Mouse (Mus musculus) forebrain, embryonic 16.5 days (tissue): ENCODE measurements at regions not wholly inside any gene's neighbourhood (a gene's known extent, or its start where the extent isn't known, plus 50 kb on each side); places are given as distances from the start of the nearest gene placed in this dataset.
A peak's percentile ranks its signal among the peaks of the same experiment; 100 is the strongest.

Source experiments
- ATAC-seq: fragments of 200-750 bp; cut with Nextera tagmentation; 2 replicates; pipeline ENCODE4 v1.8.0; 2017; ENCODE audit warnings: mild to moderate bottlenecking, moderate library complexity
- H3K27ac ChIP-seq: fragments of 300-500 bp; sonication (generic); 2 replicates; pipeline ENCODE4 v1.5.1; 2014; ENCODE audit warnings: low read length, control low read depth
- H3K27me3 ChIP-seq: fragments of 300-500 bp; sonication (generic); replicated peaks from 2 replicates; pipeline ENCODE4 v1.6.1; 2014; ENCODE audit warnings: low read length; ENCODE audit not compliant: control insufficient read depth, insufficient read depth
- H3K36me3 ChIP-seq: fragments of 300-500 bp; sonication (generic); 2 replicates; pipeline ENCODE4 v1.6.1; 2014; ENCODE audit not compliant: control insufficient read depth, insufficient read depth
- H3K4me1 ChIP-seq: fragments of 300-500 bp; sonication (generic); replicated peaks from 2 replicates; pipeline ENCODE4 v1.6.1; 2014; ENCODE audit warnings: low read length; ENCODE audit not compliant: control insufficient read depth, insufficient read depth
- H3K4me2 ChIP-seq: fragments of 300-500 bp; sonication (generic); 2 replicates; pipeline ENCODE4 v1.6.1; 2014; ENCODE audit warnings: mild to moderate bottlenecking, low read length, control low read depth
- H3K4me3 ChIP-seq: fragments of 300-500 bp; sonication (generic); replicated peaks from 2 replicates; pipeline ENCODE4 v1.5.1; 2014; ENCODE audit warnings: mild to moderate bottlenecking, low read length, control low read depth
- H3K9ac ChIP-seq: fragments of 300-500 bp; sonication (generic); replicated peaks from 2 replicates; pipeline ENCODE4 v1.6.1; 2014; ENCODE audit warnings: low read depth, low read length, control low read depth
- H3K9me3 ChIP-seq: fragments of 300-500 bp; sonication (generic); 2 replicates; pipeline ENCODE4 v1.6.1; 2016; ENCODE audit warnings: low read length; ENCODE audit not compliant: control insufficient read depth
- whole genome bisulfite sequencing: fragments of 180-500 bp; shearing (Covaris S2); extraction: QIAGEN DNeasy Blood & Tissue Kit; methylation state at CpG from one replicate; pipeline ENCODE4 v1.1.7; 2014; 5-methylcytosine and 5-hydroxymethylcytosine counted together

DNA sequence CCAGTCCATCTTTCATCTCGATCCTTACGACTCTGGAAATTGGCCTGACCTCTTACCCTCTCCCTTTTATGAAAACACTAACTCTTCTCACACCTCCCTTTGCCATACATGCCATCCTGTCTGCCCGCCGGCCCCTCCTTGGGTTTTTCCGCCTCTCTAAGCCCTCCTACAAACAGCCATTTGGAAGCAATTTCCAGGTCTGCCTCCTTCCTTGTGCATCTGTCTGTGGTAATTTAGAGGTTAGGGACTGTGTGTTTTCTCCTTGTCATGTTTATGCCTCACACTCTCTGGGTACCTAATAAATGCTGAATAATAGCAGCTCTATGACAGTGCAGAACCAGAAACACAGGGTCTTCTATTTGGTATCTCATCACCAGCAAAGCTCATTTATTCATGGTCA is 99.7 kb upstream of the Adgrl2 start:
- ATAC-seq, result no peak
- 67% methylated on average over 5 of the region's 5 CpGs for WGBS

DNA sequence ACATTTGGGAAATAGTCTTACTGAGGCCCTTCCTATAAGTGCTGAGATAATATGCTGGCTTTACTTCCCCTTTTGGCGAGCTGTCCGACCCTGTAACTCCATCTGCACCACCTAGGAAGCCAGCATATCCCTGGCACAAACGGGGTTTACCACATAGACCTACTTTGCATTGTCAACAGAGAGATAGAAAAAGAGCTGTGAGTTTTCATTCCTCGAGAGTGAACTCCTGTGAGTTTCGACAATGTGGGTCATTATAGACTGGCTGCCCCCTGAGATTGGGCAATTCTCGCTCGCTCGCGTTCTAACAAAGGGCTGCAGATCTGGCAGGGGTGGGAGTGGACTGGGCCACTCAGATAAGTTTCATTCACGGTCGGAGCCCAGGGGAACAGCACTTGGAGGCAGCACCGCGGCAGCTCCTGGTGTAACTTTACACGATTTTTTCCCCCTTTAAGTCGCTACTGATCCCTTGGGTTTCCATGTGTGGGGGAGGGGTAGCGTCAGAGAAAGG is 98.3 kb upstream of the Adgrl2 start:
- Histone ChIP-seq H3K4me1 (peaks cover 21% of the 10 kb centered on the region), H3K36me3 (no peaks in the 10 kb centered on the region)
- WGBS, result under 1% methylated on average over 16 of the region's 16 CpGs

More for the DNA sequence above, 99.7 kb upstream of the Adgrl2 start:
- H3K9ac ChIP-seq, result no peak overlapping the region
- H3K4me2 ChIP-seq, result no peak overlapping the region
- peaks cover 21% of the 10 kb centered on the region for H3K4me1 ChIP-seq
- H3K36me3 ChIP-seq, result no peaks in the 10 kb centered on the region
- H3K27me3 ChIP-seq, result 0 out of 2 replicates have a peak, but pooled peaks cover 2% of the 10 kb centered on the region
- H3K4me3 ChIP-seq, result no peak overlapping the region
- H3K27ac ChIP-seq, result no peak overlapping the region
- no peaks in the 10 kb centered on the region for H3K9me3 ChIP-seq

DNA sequence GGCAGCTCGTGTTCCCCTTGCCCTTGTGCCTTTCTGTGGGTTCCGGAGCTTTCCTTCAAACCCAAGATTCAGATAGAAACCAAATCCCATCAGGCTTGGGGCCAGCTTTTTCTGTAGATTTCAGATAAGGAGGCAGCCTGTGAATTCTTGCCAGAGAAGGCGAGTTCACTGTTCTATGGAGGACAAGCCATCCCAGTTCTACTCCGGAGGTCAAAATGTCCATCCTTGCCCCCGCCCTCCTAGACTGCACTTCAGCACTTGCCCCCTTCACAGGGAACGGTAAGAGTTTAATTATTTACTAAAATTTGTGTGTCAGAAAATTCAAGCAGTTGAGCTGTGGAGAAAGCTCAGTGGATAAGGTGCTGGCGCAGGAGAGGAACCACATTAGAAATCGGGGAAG is 97.1 kb upstream of the Adgrl2 start:
- H3K36me3 ChIP-seq, result no peaks in the 10 kb centered on the region
- peaks cover 13% of the 10 kb centered on the region for H3K4me1 ChIP-seq
- no peak for ATAC-seq
- H3K9me3 ChIP-seq, result no peaks in the 10 kb centered on the region
- 0 out of 2 replicates have a peak, but pooled peaks cover 2% of the 10 kb centered on the region for H3K27me3 ChIP-seq
- H3K9ac ChIP-seq, result no peak overlapping the region
- 81% methylated on average over 8 of the region's 8 CpGs for WGBS
- H3K27ac ChIP-seq, result no peak overlapping the region
- no peak overlapping the region for H3K4me2 ChIP-seq
- no peak overlapping the region for H3K4me3 ChIP-seq

More for the DNA sequence above, 98.3 kb upstream of the Adgrl2 start:
- H3K9me3 ChIP-seq, result no peaks in the 10 kb centered on the region
- no peak overlapping the region for H3K27ac ChIP-seq
- H3K4me3 ChIP-seq, result peak overlapping the region; percentile 38
- peak overlapping the region; percentile 74 for H3K4me2 ChIP-seq
- peak; percentile 79 for ATAC-seq
- peak overlapping the region; percentile 38 for H3K9ac ChIP-seq
- 0 out of 2 replicates have a peak, but pooled peaks cover 2% of the 10 kb centered on the region for H3K27me3 ChIP-seq

DNA sequence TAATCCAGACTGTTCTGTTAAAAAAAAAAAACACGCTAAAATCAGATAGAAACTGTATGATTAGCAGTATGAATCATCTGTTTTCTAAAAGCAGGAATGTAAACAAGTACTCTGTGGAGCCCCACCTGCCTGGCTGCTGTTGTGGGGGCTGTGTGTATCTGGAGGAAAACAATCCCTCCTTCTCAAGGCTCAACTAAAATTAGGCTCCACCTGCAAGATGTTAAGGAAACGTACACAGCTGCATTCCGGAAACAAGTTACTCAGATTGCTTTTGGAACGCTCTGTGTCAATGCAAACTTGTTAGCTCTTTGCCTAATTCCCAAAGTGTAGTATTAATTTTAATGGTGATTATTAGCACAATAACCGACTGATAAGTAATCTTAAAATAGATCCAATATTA is 96.3 kb upstream of the Adgrl2 start:
- 67% methylated on average over 5 of the region's 5 CpGs for WGBS
- H3K9me3 ChIP-seq, result no peaks in the 10 kb centered on the region
- peaks cover 13% of the 10 kb centered on the region for H3K4me1 ChIP-seq
- no peak overlapping the region for H3K9ac ChIP-seq
- no peak for ATAC-seq
- no peak overlapping the region for H3K27ac ChIP-seq
- no peak overlapping the region for H3K4me2 ChIP-seq
- H3K36me3 ChIP-seq, result no peaks in the 10 kb centered on the region
- no peak overlapping the region for H3K4me3 ChIP-seq
- H3K27me3 ChIP-seq, result 0 out of 2 replicates have a peak, but pooled peaks cover 2% of the 10 kb centered on the region

DNA sequence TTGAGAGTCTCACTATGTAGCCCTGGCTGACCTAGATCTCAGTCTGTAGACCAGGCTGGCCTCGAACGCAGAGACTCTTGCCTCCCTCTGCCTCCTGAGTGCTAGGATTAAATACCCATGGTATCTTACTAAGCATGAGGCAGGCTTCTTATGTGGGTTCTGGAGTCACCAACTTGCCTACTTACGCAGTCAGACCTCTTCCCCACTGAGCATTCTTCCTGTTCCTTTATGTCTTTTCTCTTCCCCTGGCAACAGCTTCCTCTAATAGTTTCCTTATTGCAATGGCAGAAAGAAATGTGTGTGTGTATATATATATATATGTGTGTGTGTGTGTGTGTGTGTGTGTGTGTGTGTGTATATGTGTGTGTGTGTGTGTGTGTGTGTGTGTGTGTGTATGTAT is 95.7 kb upstream of the Adgrl2 start:
- no peak overlapping the region for H3K4me2 ChIP-seq
- 0 out of 2 replicates have a peak, but pooled peaks cover 2% of the 10 kb centered on the region for H3K27me3 ChIP-seq
- H3K4me3 ChIP-seq, result no peak overlapping the region
- H3K27ac ChIP-seq, result no peak overlapping the region
- no peak overlapping the region for H3K9ac ChIP-seq
- H3K9me3 ChIP-seq, result no peaks in the 10 kb centered on the region
- WGBS, result 79% methylated on average over 3 of the region's 3 CpGs
- H3K4me1 ChIP-seq, result peaks cover 13% of the 10 kb centered on the region
- no peak for ATAC-seq
- H3K36me3 ChIP-seq, result no peaks in the 10 kb centered on the region

DNA sequence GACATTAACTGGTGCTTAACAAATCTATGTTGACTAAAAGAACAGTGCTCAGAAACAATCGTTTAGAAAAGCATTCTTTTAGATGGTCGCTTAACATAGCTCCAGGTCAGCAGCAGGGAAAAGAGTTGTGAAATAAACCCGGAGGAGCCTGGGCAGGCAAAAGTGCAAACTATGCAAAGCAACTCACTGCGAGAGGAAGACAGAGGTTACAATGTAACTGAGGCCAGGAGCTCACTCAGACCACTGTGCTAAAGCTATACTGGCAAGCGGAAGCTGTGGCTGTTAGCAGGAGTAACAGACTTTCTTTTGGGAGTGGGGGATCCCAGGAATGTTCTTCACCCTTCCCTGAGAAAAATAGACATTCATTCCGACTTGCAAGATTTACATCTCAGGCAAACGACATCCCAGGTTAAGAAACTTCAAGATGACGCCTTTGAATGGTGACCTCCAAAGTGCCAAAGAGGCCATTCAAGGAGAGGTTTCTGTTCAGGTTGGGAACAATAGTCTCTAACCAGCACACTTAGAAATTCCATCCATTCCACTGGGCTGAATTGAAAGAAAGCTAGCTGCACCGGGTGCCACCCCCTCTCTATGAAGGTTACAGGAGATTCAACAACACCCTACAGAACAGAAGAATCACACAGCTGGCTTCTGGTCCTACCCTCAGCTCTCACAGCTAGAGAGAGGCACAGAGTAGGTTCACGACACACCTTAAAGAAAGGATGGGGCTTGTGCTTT is 94.7 kb upstream of the Adgrl2 start:
- Histone ChIP-seq H3K4me2 (no peak overlapping the region), H3K9ac (no peak overlapping the region), H3K27ac (no peak overlapping the region), H3K27me3 (0 out of 2 replicates have a peak, but pooled peaks cover 1% of the 10 kb centered on the region), H3K9me3 (no peaks in the 10 kb centered on the region), H3K4me1 (peaks cover 13% of the 10 kb centered on the region), H3K36me3 (no peaks in the 10 kb centered on the region), H3K4me3 (no peak overlapping the region)
- no peak for ATAC-seq
- 36% methylated on average over 10 of the region's 10 CpGs for WGBS

DNA sequence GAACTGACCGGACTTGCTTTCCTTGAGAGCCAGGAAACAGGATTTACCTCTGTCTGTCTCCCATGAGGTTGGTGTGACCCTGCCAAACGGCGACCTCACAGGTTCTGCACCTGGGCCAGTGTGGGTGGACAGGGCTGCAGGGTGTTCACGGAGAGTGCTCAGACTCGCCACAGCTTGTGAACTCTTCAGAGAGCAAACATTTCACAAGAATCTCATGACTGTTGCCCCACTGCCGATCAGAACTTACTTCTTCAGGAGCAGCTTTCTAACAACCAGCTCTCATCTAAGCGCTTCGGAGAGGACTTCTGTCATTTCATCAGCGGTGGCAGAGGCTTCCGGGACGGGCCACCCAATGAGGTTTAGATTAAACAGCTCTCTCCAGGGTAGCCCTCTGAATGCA is 93.0 kb upstream of the Adgrl2 start:
- Histone ChIP-seq H3K9ac (no peak overlapping the region), H3K4me2 (no peak overlapping the region), H3K27me3 (no peaks in the 10 kb centered on the region), H3K4me1 (peaks cover 2% of the 10 kb centered on the region), H3K36me3 (no peaks in the 10 kb centered on the region), H3K27ac (no peak overlapping the region), H3K9me3 (no peaks in the 10 kb centered on the region), H3K4me3 (no peak overlapping the region)
- WGBS, result 71% methylated on average over 11 of the region's 11 CpGs
- no peak for ATAC-seq

DNA sequence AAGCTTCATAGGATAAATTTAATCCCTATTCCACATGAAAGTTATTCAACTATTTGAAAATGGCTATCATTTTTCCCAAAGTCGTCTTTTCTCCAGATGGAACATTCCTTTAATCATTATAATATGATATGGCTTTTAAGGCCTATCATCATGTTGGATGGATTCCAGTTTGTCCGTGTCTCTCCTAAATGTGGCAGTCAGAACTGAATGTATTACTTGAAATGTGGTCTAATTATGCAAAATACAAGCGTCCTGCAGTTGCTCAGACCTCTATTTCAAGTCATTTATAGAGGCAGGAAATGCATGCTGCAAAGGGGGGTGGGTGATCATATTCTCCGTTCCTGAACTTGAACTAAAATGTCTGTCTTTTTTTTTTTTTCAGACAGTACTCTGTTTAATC is 88.5 kb upstream of the Adgrl2 start:
- ATAC-seq, result no peak
- Histone ChIP-seq H3K27me3 (0 out of 2 replicates have a peak, but pooled peaks cover 2% of the 10 kb centered on the region), H3K4me1 (peaks cover 22% of the 10 kb centered on the region), H3K9ac (no peak overlapping the region), H3K27ac (no peak overlapping the region), H3K9me3 (no peaks in the 10 kb centered on the region), H3K4me3 (no peak overlapping the region), H3K36me3 (no peaks in the 10 kb centered on the region), H3K4me2 (no peak overlapping the region)
- 29% methylated on average over 4 of the region's 4 CpGs for WGBS

DNA sequence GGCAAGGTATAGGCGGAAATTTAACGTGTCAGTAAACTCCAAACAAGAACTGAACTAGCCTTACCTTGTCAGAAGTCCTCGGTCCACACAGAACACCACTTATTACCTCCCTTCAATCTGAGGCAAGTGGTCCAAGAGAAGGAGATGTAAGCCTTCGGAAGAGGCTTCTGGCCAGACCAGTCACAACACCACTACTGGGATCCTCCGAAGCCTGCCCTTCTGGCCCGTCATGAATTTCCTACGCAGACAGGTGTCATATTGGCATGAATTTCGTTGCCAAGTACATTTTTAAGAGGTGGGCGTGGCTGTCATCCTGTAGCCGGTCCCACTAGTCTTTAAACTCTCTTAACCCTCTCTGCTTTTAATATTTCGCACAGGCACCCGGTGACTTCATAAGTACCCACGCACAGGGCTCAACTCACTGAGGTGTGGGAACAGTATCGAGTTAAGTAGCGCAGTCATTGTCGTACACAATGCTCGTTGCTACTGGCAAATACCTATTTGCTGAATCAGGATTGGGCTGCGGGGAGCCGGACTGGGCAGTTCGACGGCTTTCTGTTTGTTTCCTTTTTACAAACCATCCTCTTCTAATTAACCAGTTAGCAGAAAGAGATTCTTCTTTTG is 86.7 kb upstream of the Adgrl2 start:
- Histone ChIP-seq H3K27me3 (0 out of 2 replicates have a peak, but pooled peaks cover 2% of the 10 kb centered on the region), H3K27ac (no peak overlapping the region), H3K4me3 (no peak overlapping the region), H3K9ac (no peak overlapping the region), H3K36me3 (no peaks in the 10 kb centered on the region), H3K9me3 (no peaks in the 10 kb centered on the region), H3K4me2 (no peak overlapping the region), H3K4me1 (peaks cover 22% of the 10 kb centered on the region)
- 41% methylated on average over 21 of the region's 21 CpGs for WGBS
- ATAC-seq, result no peak
